Comparison of ENCODE assay signal across 11 mouse cellular contexts in the genomic region with DNA sequence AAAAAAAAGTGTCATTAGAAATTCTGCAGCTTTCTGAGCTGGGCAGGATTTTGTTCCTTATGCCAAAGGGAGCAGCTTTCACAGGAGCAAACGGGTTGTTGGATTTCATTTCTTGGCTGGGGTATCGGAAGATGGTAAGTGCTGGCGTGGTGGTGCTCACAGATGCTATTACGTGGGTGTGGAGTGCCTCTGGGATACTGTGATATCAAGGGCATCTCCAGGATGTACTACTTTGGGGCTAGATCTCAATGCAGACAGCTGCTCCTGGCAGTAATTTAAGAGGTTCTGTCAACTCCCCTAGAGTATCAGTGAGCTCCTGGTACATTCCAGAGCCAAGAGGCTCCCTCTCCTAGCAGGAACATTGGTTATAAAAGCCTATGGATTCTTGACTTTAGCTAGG. TPM values are rescaled to one million over a fixed set of nuclear protein-coding genes. Genes with fewer than 3 reads are reported as not detected.
A peak's percentile ranks its signal among the peaks of the same experiment; 100 is the strongest.
DNase-seq lines count a peak whose midpoint lies in the region; ATAC-seq and TF ChIP-seq lines count a peak whose summit lies in the region.
"Had no signal": no experiment of that assay in that cellular context is flagged by ENCODE, and none has a peak within 500 bp of the region (broad histone marks: within the 10 kb centered on the region; RNA-seq: fewer than 3 reads in every experiment).

No protein-coding gene starts in this region.

- H3ac ChIP-seq in myocyte (ENCODE audit: control insufficient read depth, insufficient read length), result peak overlapping the region; percentile 52

- peaks cover 38% of the 10 kb centered on the region for H3K79me2 ChIP-seq in myocyte (ENCODE audit: control insufficient read depth, insufficient read depth)

- H3K9me3 ChIP-seq in lung, postnatal 0 days (ENCODE audit: low read length), result no peaks in the 10 kb centered on the region
- H3K9me3 ChIP-seq: liver, embryonic 12.5 days had no signal

- no peak for TF ChIP-seq CTCF in lung, postnatal 0 days (IDR thresholded peaks at IDR 0.05)

- intact Hi-C loops in gastrocnemius, postnatal 36 days (cut with DNase I), result no loop called here

- ATAC-seq in lung, postnatal 0 days, result no peak
- ATAC-seq: liver, embryonic 12.5 days; midbrain, embryonic 16.5 days had no signal

- H3K27ac ChIP-seq in lung, postnatal 0 days (ENCODE audit: low read length), result no peak overlapping the region
- H3K27ac ChIP-seq: liver, embryonic 12.5 days had no signal

- DNase-seq in gastrocnemius, adult 18-20 months (ENCODE audit: low spot score), result peak; percentile 30
- DNase-seq in gastrocnemius, postnatal 36 days, result no peak
- peak; percentile 6 for DNase-seq in lung, postnatal 25 days (ENCODE audit: low spot score)
- DNase-seq in lung, postnatal 0 days (ENCODE audit: low spot score), result no peak
- DNase-seq in layer of hippocampus, adult 9-10 months (ENCODE audit: low spot score), result peak; percentile 52
- no peak for DNase-seq in urinary bladder, postnatal 14 days (ENCODE audit: low spot score)
- DNase-seq in urinary bladder, postnatal 25 days (ENCODE audit: low spot score), result no peak
- DNase-seq: thymus, adult 18-20 months had no signal

- TF ChIP-seq POLR2A in myocyte (IDR thresholded peaks at IDR 0.05; ENCODE audit: insufficient read length, low read depth), result no peak

- H3K4me3 ChIP-seq in lung, postnatal 0 days (ENCODE audit: low read depth, low read length), result no peak overlapping the region
- peak overlapping the region; percentile 58 for H3K4me3 ChIP-seq in myocyte
- H3K4me3 ChIP-seq: liver, embryonic 12.5 days had no signal

- no peak for TF ChIP-seq EP300 in lung, postnatal 0 days (IDR thresholded peaks at IDR 0.05)

- no peak overlapping the region for H3K4me2 ChIP-seq in lung, postnatal 0 days (replicated peaks; ENCODE audit: low read depth, low read length)
- H3K4me2 ChIP-seq in myocyte (ENCODE audit: low read depth), result peak overlapping the region; percentile 70
- H3K4me2 ChIP-seq: liver, embryonic 12.5 days had no signal

- H3K9ac ChIP-seq in lung, postnatal 0 days (replicated peaks; ENCODE audit: low read depth), result no peak overlapping the region
- H3K9ac ChIP-seq: liver, embryonic 12.5 days had no signal

- H3K27me3 ChIP-seq in lung, postnatal 0 days (replicated peaks; ENCODE audit: insufficient read depth, low read length), result no peaks in the 10 kb centered on the region
- no peaks in the 10 kb centered on the region for H3K27me3 ChIP-seq in myocyte (ENCODE audit: control insufficient read depth, insufficient read depth, insufficient read length)
- H3K27me3 ChIP-seq: liver, embryonic 12.5 days had no signal

- H3K4me1 ChIP-seq in lung, postnatal 0 days (ENCODE audit: insufficient read depth, low read depth, low read length), result no peaks in the 10 kb centered on the region; the same call in 1 of the 2 replicates

- H3K36me3 ChIP-seq in lung, postnatal 0 days (ENCODE audit: insufficient read depth, low read length), result peaks cover 5% of the 10 kb centered on the region; the same call in 1 of the 2 replicates
- H3K36me3 ChIP-seq in myocyte (ENCODE audit: control insufficient read depth, insufficient read depth), result peaks cover 31% of the 10 kb centered on the region

- 57% methylated on average over 4 of the region's 4 CpGs for WGBS in lung, postnatal 0 days

TF ChIP-seq in myocyte, 11 proteins besides CTCF, POLR2A, EP300 and RAD21:
- TF ChIP-seq TCF12 (IDR thresholded peaks at IDR 0.05; ENCODE audit: insufficient read depth, poor library complexity, severe bottlenecking), result peak; percentile 6
- TF ChIP-seq MYOD1 (IDR thresholded peaks at IDR 0.05; ENCODE audit: control insufficient read depth in 1 of 3, insufficient read length in 2 of 3, low read depth in 2 of 3), result peak in 2 of 3 experiments; percentile 70 to 77
- no peak for TF ChIP-seq E2F4 (IDR thresholded peaks at IDR 0.05; ENCODE audit: insufficient read depth)

RNA-seq across cellular contexts. Expression of a gene that starts 42.1 kb away (rescaled TPM):
- 100 to 1,000 TPM; 151 to 163 TPM for total RNA-seq in gastrocnemius, adult 18-20 months (2021)
- total RNA-seq in gastrocnemius, postnatal 36 days (2021), result 100 to 1,000 TPM; 124 to 125 TPM
- 136 and 141 TPM in 2 replicates for polyA plus RNA-seq in lung, postnatal 0 days (2015; fragmentation: Nextera tagmentation; extraction: Ambion mirVana)
- 187 TPM for polyA plus RNA-seq in myocyte (2012; fragmentation: generic; extraction: Trizol)

Comparison
In these comparisons a context has a peak if more than half of its experiments do, and no peak if none do; other contexts are left out.
1. DNase-seq: peak in gastrocnemius, adult 18-20 months (single experiment), lung, postnatal 25 days (single experiment) and layer of hippocampus, adult 9-10 months (single experiment); none in gastrocnemius, postnatal 36 days (0 of 2), lung, postnatal 0 days (single experiment), urinary bladder, postnatal 14 days (single experiment) and urinary bladder, postnatal 25 days (single experiment).